Mouse (Mus musculus): ENCODE measurements at regions not wholly inside any gene's neighbourhood (a gene's known extent, or its start where the extent isn't known, plus 50 kb on each side); places are given as distances from the start of the nearest gene placed in this dataset.

DNA sequence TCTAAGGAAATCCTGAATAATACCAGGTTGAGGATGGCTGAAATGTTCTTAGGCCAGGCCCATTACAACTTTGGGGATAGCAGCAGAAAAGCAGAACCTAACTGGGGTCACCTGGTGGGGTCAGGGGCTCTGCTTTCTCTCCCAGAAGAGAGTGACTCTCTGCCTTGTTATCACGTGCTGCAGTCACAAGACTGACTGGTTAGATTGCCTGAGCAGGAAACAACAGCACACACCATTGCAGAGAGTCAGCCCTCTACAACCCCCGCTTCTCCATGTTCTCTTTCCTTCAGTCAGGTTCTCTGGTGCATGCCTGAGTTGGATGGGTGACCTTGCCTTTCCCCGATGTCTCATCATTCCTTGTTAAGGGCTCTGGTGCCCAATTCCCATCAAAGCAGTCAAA, 91.2 kb upstream of the Hsd17b12 start:
- TF ChIP-seq CTCF (IDR thresholded peaks at IDR 0.05; ENCODE audit: control insufficient read depth, insufficient read depth, insufficient read length) (no peak), USF1 (IDR thresholded peaks at IDR 0.05; ENCODE audit: low read depth) (no peak), MYOG (IDR thresholded peaks at IDR 0.05; ENCODE audit: control insufficient read depth, extremely low read depth, insufficient read length) (no peak), MAX (IDR thresholded peaks at IDR 0.05) (no peak), MYOD1 (IDR thresholded peaks at IDR 0.05; ENCODE audit: control insufficient read depth, insufficient read length, low read depth) (no peak), FOSL1 (IDR thresholded peaks at IDR 0.05; ENCODE audit: insufficient read depth, low read length, poor library complexity, severe bottlenecking) (no peak), CEBPB (IDR thresholded peaks at IDR 0.05; ENCODE audit: low read depth) (no peak)

Data from C2C12 (cell line).